Mouse (Mus musculus) stomach, postnatal 0 days (tissue): ENCODE data around the gene Kdm1b.

Experiments used
- CTCF ChIP-seq: IDR thresholded peaks from 2 replicates; pipeline ENCODE4 v1.5.1; 2016; ENCODE audit warnings: antibody characterized with exemption, low read depth, mild to moderate bottlenecking, moderate library complexity
- EP300 ChIP-seq: optimal IDR thresholded peaks from 2 replicates; pipeline ENCODE3; 2016; ENCODE audit warnings: antibody characterized with exemption

DNA sequence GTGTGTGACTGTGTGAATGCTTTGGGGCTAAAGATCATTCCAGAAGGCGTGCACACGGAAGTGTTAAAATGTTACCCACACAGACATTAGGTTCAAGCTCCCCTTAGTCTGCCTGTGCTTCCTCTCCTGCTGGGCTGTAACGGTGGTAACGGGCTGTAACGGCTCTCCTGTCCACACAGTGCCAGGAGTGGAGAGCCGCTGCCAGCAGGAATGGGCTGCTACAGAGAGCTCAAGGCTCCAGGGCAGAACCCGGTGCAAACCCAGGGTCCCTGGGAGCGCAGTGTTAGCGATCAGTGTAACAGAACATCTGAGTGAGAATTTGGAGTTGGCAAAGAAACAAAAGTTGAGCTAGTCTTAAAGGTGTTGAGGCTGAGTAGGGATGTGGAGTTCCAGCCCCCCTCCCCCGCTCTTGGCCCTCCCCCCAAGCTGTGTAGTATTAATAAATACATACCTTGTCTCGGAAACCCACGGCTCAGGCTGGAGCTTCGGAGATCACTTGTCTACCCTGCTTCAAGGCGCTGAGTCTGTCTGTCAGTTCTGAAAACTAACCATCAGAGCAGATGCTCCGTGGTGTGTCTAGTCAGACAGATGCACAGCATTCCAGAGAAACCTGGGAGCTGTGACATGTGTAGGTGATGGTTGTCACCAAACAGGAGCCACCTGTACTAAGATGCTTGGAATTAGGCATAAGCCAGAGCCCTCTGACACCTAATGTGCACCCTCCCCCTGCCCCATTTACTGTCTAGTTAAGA lies 27.2 kb downstream of the Kdm1b start:
- TF ChIP-seq CTCF (no peak), EP300 (no peak)
